Mouse (Mus musculus) adrenal gland, adult 2 months (tissue): ENCODE measurements at regions not wholly inside any gene's neighbourhood (a gene's known extent, or its start where the extent isn't known, plus 50 kb on each side); places are given as distances from the start of the nearest gene placed in this dataset.

Experiments
- DNase-seq: peaks from one replicate; pipeline ENCODE4 v3.0.0; 2021

DNA sequence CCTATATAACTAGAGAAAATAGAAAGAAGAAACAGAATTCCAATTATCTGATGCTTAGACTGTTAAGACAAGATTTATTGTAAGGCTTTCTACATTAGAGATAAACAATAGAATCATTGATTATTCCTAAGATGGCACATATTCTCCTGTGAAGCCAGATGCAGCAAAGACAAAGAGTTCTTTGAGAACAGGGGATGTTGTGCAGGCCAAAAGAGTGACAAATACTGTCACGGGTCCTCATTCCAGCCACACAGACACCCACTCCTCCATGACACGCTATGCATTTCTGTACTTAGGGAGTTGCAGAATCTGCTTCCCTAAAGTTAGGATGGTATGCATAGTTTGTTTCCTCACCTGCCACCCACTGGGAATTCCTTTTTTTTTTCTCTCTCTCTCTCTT is 245.2 kb downstream of the Sv2b start:
- no peak for DNase-seq

DNA sequence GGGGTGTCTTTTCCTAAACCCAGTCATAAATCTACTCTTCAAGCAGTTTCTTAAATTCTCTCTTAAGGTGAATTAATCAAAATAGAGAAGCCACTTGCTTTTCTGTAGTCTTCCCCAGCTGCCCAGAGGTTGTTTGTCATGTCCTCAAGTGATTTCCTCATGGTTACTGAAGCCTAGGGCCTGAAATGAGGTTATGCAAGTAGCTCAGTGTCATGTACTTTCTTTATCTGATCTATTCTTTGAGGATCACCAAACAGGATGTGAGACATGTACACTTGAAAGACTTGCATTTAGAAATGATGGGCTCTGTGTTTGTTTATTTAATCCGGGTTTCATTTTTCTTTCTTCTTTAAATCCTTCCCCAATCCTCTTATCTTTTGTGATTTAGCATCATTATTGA is 258.8 kb downstream of the Sv2b start:
- DNase-seq, result no peak

DNA sequence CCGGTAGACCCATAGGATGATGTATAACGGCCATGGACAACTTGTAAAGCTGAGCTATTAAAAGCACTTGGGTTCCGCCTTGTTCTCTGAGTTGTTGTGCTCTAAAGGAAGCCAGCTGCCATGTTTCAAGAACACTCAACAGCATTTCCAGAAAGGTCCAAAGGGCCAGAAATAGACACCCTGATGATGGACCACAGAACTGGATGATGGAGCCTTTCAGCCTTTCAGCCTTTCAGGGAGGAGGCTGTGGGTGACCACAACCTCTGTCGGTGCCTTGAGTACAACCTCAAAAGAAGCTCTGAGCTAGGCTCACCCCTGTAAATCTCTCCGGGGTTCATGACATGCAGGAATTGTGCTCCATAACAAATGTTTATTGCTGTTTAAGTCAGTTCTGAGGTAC is 259.3 kb downstream of the Sv2b start:
- DNase-seq, result no peak

DNA sequence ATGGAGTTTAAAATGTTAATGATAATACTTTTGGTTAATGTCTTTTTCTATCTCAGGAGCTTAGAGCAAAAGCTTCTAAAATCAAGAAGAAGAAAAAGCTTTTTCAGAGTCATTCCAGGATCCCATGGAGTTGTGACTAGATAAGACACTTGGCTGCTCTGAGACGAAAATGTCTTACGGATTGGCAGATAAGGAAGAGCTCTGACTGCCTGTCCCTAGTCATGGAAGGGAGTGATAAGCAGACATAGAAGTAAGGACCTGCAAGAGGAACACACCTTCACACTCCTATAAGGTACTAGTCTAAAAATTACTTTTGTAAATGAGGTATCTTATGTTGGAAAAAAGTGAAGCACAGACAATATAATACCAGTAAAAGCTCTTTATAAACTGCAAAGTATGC is 260.2 kb downstream of the Sv2b start:
- DNase-seq, result no peak

DNA sequence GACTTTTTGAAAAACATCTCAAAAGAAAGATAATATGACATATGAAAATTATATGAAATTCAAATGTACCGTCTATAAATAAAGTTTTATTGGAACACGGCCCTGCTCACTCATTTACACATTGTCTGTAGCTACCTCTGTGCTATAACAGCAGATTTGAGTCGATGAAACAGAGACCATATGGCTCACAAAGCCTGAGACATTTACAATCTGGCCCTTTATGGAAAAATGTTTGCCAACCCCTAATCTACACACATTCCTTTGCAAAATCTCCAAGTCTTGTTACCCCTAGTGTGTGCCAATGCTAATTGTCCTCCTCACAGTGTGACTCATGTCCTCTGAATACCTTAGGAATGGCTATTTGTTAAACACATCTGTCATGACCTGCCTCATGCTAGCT is 261.2 kb downstream of the Sv2b start:
- no peak for DNase-seq

DNA sequence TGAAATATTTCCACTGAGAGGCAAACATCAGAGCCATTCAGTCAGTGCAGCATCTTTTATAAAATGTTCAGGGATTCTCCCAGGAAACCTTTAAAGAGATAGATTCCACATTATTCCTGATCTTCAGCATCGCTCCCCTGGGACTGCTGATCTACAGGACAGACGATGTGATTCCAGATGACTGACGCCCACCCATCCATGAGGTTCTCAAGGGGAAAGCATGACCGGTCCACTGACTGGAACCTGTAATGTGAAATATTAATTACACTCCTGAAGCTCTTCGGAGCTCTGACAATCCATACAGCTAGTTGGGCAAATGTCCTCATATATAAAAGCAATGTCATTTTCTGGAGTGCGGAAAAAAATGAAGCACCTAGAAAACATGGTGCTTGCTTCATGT is 268.2 kb downstream of the Sv2b start:
- no peak for DNase-seq

DNA sequence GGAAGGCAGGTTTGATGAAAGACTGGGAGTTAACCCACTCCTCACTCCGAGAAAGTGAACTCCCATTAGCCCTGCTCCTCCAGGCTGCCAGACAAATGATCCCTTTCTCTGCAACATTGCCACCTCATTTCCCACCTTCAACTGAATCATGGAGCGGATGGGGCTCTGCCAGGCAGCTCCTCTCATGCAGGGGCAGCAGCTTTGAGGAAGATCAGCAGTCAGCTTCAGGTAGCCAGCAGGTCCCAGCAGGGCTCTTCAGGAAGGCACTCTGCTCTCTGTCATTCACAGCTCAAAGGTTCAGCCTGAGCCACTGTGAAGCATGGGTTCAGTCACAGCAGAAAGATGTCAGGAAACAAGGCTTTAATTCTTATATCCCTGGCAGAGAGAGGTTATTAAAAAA is 282.9 kb downstream of the Sv2b start:
- no peak for DNase-seq

DNA sequence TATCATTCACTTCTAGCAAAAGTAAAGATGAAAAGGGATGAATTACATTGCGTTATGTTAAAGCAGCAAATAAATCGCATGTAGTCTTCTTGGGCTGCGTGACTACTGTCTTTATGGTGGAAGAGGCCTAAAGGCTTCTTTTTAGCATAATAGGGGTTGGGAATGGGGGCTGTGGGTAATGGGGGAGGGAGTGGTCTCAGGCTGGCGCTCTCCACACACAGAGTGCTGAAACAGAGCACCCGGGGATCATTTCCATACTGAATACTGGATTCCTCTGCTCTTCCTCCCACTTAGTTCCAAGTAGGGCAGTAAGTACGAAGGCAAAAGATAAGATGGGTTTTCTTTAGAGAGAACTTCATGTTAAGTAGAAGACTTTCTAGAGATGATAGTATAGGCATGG is 287.1 kb downstream of the Sv2b start:
- DNase-seq, result no peak

DNA sequence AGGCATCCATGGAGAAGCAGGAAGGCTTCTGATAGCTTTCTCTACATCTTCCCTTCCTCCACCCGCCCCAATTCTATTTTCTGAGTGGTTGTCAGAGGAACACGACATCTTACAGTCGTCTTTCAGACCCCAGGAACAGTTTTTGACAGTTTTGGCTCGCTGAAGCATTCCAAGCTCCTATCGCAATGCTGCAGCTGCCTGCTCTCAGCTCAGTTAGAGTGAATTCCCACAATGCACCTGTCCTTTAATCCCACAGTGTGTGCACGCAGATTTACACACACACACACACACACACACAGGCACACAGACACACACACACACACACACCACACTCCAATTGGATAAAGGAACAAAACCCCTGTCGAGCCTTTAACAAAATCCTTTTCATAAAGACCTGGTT is 290.4 kb downstream of the Sv2b start:
- DNase-seq, result no peak

DNA sequence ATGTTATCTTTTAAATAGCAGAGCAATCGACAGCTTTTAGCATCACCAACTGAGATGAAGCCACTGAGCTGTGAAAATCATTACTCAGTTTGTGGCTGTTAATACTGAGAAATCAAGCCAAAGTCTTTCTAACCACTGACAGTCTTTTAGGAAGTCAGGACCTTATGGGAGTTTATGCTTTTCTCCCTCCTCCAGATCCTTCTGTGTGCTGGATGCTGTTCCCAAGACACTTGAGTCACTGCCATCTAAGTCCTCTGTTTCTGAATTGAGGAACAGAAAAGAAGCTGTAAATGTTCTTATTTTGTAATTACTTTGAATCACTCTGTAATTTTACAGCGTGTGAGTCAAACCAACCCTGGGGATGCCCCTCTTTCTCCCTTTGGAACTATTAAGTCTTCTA is 300.6 kb downstream of the Sv2b start:
- DNase-seq, result no peak

DNA sequence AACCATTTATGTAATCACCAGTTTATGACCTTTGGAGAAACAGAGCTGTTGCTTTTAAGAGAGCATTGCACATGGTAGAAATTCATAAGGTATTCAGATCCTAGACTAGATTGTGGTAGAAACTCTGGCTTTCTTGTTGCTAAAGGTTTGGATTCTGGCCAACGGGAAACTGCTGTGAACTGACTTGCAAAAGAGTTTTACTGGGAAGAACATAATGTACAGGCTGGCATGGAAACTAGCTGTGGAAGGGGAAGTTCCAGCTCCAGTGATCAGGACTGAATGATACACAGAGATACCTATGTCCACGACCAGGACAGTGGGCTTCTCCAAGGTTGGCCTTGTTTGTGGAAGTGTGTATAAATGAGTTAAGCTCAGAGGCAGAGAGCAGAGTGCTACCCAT is 318.9 kb downstream of the Sv2b start:
- no peak for DNase-seq

DNA sequence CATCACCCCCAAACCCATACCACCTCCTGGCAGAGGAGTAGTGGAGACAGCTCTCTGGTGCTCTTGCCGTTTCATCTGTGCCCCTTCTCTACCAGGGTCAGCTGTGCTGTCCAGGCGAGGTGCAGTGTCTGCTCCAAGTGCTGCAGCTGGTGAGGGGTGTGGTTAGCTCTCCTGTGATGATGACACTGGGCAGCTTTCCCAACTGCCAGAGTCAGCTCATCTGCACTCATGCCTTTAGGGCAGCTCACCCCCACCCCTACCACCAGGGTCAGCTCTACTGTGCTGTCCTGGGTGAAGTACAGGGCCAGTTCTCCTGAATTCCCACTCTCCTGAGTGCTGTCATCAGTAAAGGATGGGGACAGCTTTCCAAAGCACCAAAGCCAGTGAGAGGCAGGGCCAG is 329.6 kb downstream of the Sv2b start:
- DNase-seq, result peak; percentile 45

DNA sequence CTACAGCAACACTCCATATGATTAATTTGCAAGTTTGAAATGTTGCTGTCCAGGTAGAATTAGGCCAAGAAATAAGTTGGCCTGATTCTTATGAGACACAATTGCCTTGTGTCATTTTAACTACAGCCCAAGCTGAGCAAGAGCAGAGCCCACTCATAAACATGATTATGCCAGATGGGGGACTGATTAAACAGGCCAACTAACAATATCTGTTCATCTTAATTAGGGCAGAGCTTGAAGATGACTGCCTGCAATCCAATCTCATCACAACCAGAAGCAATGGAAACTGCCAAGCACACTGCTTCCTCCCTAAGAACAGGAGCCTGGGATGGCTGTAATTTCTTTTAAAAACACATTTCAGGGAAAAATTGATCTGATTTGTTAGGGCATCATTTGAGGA is 333.1 kb downstream of the Sv2b start:
- no peak for DNase-seq

DNA sequence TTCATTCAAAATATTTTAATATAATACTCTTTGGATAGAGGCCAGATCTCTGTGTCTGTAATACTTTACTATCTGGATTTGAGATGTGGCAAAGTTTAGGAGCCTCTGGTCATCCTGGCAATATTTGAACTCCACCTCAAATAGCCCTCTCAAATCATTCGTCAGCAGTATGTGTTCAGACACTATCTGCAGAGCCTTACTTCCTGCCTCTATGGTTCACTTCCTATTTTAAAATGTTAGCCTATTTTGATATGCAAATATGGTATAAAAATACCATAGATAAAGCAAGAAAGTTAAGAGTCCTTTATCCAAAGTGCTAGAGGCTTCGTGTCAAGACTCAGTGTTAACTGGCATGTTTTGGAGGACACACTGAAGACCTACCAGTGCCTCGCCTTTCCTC is 334.6 kb downstream of the Sv2b start:
- no peak for DNase-seq

DNA sequence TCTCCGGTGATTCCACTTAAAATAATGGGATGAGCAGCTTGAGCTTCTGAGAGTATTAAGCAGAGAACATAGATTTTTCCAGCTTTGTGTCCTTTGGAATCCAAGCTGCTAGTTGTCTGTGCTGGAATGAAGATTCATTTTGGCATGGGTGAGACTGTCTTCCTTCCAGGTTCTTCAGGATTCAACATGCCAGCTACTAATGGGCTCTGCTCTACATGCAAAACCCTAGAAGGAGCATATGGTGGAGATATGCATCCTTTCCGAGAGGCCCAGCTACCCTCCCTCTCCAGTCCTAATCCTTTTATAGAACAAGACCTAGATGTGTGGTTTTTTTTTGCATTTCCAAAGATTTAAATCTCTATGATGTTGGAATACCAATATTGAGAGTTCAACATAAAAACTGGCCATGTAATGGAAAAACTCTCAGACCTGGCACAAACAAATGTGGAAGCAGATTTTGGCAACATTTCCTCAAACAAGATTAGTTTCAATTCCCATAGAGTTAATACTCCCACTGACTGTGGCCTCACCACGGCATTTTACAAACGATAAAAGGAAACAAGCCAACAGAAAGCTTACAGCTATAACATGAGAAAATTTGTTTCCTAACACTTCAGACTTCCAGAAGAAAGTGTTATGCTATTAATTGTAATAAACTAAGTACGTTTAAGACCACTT is 364.5 kb downstream of the Sv2b start:
- no peak for DNase-seq

DNA sequence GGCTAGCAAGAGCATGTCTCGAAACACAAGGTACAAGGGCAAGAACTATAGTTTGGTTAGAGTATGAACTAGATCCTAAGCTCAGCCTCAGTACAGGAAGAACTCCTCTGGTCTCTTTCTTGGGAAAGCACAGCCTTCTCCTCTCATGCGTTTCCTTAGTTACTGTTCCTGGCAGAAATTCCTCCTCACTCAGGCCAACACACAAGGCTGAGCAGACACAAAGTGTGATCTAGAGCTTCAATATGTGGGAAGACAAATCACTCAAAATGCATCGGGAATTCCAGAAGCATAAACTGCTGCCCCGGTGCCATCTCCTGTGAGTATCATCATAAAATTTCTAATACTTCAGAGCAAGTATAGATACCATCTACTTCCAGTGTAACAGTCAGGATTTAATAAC is 366.1 kb downstream of the Sv2b start:
- DNase-seq, result no peak

DNA sequence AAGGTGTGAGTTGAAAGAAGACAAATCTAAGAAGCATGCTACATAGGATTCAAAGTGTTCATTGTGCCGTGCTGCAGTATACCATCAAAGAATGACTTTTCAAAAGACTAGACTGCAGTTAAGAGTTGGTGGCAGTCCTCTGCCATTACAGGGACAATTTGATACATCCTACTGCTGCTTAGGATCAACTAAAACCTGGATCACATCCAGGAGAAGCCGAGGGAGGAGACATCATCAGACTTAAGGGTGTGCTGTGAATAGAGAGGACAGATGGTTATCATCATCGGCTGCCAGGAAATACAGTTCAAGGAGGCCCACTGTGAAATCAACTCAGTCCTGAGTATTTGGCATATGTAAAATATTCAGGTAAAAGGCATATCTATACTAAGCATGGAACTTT is 366.9 kb downstream of the Sv2b start:
- no peak for DNase-seq

DNA sequence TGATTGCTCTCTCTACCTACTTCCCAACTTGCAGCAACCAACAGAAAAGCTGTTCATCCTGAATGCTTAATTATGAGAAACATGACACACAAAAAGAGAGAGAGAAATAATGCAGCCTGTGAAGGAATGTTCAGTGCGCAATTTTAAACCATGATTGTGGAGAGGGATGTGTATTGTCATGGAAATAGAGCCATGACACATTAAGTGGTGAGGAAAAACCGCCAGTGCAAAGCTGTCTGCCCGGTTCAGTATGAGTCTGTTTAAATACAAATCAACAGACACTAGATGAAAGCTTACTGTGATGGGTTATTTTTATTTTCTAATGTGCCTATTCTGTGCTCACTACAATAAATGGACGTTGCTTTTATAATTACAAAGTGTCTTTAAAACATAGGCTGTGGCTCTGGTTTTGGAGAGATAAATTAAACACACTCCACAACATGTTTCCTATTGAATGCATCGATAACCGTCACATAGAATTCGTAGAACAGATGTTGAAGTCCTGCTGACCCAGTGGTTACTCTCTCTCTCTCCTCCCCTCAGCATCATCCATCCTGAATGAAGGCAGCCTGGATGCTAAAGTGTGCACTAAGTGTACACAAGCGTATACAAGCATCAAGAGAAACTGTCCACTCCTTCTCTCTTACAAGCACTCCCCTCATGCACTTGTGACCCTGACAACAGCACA is 374.7 kb upstream of the Slco3a1 start:
- DNase-seq, result no peak

DNA sequence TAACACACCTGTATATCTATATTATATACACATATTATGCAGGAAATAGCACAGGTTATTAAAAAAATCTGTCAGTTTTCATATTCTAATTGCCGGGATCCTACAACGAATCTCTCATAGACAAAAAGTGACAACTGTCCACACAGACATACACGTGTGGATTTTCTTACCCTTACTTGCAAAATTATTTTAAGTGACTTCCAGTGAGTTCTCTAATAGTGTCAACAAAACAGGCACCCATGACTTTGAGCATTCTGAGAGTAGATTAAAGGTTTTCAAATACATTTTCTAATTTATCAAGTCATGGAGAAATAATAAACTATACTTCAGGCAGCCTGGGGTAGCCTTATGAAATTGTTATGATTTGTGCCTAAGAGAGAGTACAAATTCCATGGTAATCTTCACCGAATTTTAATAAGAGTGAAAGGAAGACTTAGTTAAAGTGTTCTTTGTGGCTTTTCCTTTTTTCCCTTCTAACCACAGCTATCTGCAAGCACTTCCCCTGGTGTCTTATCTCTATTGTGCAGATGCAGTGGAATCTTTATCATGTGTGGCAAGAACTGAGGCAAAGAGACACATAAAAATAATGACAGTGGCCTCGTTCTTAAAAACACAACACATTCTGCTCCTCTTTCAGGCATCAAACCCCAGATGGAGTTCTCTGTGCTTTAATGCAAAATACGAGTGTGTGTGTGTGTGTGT is 373.8 kb upstream of the Slco3a1 start:
- DNase-seq, result no peak

DNA sequence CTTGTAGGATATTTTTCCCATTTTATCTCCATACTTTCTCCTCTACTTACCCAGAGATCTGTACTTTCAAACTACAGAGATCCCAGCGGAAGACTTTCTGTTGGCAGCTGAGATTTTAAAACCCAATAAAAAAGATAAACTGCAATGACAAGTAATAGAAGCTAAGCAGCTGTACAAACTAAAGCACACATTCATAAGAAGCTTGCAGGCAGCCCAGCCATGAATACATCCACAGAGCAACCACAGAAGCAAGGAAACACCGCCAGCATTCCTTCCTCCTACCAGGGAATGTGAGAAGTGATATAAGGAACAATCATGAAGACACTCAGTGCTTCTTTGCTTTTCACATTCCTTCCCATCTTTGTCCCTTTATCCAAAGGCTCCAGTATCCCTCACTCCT is 372.1 kb upstream of the Slco3a1 start:
- DNase-seq, result no peak

DNA sequence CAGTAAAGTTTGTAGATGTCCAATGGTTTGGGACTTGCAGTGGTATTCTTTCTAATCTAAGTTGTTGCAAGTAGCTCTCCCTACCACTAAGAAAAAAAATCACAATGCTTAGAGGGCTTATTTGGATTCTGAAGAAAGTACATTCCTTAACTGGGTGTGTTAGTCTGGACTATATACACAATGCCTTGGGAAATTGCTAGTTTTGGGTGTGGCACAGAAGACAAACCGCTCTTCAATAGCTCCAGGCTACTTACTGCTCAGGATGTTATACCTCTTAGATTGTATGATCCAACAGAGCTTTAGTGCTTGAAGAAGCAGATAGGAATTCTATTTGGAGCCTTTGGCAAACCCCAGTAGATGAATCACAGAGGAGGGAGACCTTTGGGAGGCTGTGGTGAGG is 369.6 kb upstream of the Slco3a1 start:
- DNase-seq, result no peak

DNA sequence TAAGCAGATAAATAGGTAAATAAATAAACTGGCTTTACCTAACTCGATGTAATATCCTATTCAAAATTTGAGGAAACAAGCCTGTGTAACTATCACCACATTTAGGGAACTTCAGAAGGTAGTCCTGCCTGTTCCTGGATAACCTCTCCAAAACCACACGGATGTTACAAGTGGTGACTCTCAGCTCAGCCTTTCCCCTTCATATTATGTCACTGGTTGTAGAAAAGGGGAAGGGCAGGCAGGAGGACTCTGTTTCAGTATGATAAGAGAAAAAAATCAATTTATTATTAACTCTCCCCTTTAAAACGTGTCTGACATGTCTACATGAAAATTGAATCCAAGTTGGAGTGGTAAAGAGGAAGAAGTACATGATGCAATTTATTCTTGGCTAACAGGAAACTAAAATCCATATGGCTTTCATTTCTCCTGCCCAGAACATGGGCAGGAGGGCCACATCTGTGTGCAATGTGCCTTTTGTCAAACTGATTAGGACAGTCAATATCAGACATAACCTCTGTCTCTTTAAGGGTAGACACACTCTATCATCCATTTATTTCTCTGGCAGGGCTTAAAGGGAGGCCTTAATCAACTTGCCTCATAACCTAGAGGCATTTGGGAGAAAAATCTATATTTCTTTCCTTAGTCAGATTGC is 353.9 kb upstream of the Slco3a1 start:
- no peak for DNase-seq

DNA sequence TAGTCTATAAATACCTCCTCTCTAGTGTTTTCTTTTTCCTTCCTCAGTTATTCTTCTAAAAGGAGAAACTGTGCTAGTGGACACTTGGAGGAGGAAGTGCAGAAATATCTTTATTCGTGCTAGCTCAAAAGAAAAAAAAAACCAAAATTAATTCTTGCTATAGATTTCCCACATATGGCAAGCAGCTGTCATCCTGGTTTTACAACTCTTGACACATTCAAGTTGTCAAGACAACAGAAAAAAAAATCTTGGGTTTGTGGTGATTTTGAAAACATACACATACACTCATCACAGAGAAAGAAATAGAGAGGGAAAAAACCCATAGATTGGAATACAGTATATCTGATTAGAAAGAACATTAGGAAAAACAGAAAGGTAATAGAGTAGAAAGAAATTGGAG is 352.8 kb upstream of the Slco3a1 start:
- no peak for DNase-seq
